Mouse (Mus musculus) liver, adult 2 months (tissue): ENCODE results near the gene Zeb2. TPM values are rescaled to one million over a fixed set of nuclear protein-coding genes. Genes with fewer than 3 reads are reported as not detected.

ENCODE experiments used
- DNase-seq: peaks from one replicate; pipeline ENCODE4 v3.0.0-alpha.2; 2011; ENCODE audit warnings: low read depth, low spot score; ENCODE audit errors: extremely low read depth
- H3K27ac ChIP-seq: fragments of 200-500 bp; replicated peaks from 2 replicates; pipeline ENCODE4 v1.5.1; 2012; ENCODE audit warnings: low read depth, mild to moderate bottlenecking, control low read depth, inconsistent platforms, low read length; ENCODE audit not compliant: insufficient read depth
- H3K27me3 ChIP-seq: fragments of 200-500 bp; 2 replicates; pipeline ENCODE4 v1.6.1; 2012; ENCODE audit warnings: mild to moderate bottlenecking, moderate library complexity, low read length, inconsistent platforms; ENCODE audit not compliant: control insufficient read depth, insufficient read depth
- H3K36me3 ChIP-seq: fragments of 200-500 bp; 2 replicates; pipeline ENCODE4 v1.6.1; 2012; ENCODE audit warnings: low read length, inconsistent platforms; ENCODE audit not compliant: control insufficient read depth, insufficient read depth
- H3K4me1 ChIP-seq: fragments of 200-500 bp; 2 replicates; pipeline ENCODE4 v1.6.1; 2011; ENCODE audit warnings: low read length; ENCODE audit not compliant: control insufficient read depth, insufficient read depth
- H3K4me3 ChIP-seq: fragments of 200-500 bp; 2 replicates; pipeline ENCODE4 v1.5.1; 2011; ENCODE audit warnings: low read depth, mild to moderate bottlenecking, control low read depth, low read length, moderate library complexity; ENCODE audit not compliant: insufficient read depth
- H3K79me2 ChIP-seq: fragments of 200-500 bp; 2 replicates; pipeline ENCODE4 v1.6.1; 2012; ENCODE audit warnings: inconsistent platforms, mild to moderate bottlenecking, low read length, moderate library complexity; ENCODE audit not compliant: control insufficient read depth, insufficient read depth
- H3K9ac ChIP-seq: fragments of 200-500 bp; 2 replicates; pipeline ENCODE4 v1.6.1; 2012; ENCODE audit warnings: low read depth, mild to moderate bottlenecking, control low read depth, inconsistent platforms, low read length
- CTCF ChIP-seq: fragments of 200-500 bp; IDR thresholded peaks from 2 replicates; pipeline ENCODE4 v1.5.1; 2011; ENCODE audit warnings: low read depth, low read length, control low read depth
- POLR2A ChIP-seq: fragments of 200-500 bp; IDR thresholded peaks from 2 replicates; pipeline ENCODE4 v1.6.1; 2011; ENCODE audit warnings: low read length, control low read depth; ENCODE audit not compliant: insufficient read depth; ENCODE audit errors: extremely low read depth
- WGBS: fragments of 180-500 bp; shearing (Covaris S2); methylation state at CpG from one replicate; pipeline ENCODE4 v1.1.7; 2018; 5-methylcytosine and 5-hydroxymethylcytosine counted together
- polyA plus RNA-seq: library from polyadenylated mRNA; depleted of rRNA; stranded (reverse); fragments of >200 nt; gene quantifications from 2 replicates; pipeline ENCODE4 v1.2.3, GENCODE M21; 2012
- total RNA-seq: library from RNA; depleted of rRNA; stranded (reverse); fragments of >200 nt; gene quantifications from 2 replicates; pipeline ENCODE4 v1.2.3, GENCODE M21; 2014

Zeb2 gene
- total and polyA plus RNA-seq, 2 experiments, result 4.9 to 15.5 TPM

DNA sequence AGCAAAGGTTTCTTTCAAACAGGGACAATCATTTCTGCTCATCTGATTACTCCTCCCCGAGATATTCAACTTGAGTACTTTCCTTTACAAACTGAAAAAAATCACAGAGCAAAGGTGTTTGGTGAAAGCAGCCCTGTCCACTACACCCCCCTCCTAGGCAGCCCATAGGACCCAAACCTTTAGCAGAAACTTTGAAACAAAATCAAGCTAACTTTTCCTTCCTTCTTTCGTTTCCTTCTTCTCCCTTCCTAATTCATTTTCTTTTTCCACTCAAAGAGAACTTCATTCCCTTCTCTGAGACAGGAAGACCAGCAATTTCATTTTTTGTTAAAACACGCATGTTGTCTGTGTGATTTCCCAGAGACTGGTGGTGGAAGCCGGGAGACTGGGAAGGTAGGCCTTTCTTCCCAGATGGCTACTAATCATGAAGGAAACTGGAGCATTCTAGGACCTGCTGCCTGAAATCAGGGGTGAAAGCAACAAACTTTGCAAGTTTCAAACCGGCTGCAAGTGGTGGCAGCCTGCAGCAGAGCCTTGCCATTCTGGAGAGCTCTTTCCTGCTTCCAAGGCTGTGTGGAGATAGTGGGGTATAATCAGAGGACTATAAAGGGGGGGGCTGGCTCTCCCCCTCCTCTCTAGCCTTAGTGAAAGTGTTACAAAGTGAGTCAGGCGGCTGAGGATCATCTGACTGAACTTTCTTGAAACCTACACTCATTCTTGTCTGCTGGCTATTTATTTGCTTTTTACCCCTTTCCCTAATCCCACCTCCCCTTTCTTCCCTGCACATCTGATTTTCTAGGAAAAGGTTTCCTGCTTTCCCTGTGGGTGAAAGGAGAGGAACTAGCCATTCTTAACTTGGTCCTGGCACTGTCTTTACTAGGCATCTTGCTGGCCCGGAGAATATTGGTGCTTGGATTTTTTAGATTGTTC, 11.0 kb downstream of the Zeb2 start:
- DNase-seq, result no peak
- Histone ChIP-seq H3K4me1 (no peaks in the 10 kb centered on the region; the same call in 1 of the 2 replicates), H3K4me3 (no peak overlapping the region)

GRCm38 (mm10) chr2:45105281-45105721, 11.9 kb downstream of the Zeb2 start:
- TF ChIP-seq POLR2A (no peak), CTCF (no peak)

More for the DNA sequence above, 11.0 kb downstream of the Zeb2 start:
- TF ChIP-seq POLR2A (no peak), CTCF (no peak)
- H3K27ac ChIP-seq, result peak overlapping the region; percentile 76
- peaks cover 2% of the 10 kb centered on the region; the same call in 1 of the 2 replicates for H3K36me3 ChIP-seq
- WGBS, result 43% methylated on average over 7 of the region's 7 CpGs
- no peaks in the 10 kb centered on the region; the same call in 1 of the 2 replicates for H3K79me2 ChIP-seq
- H3K27me3 ChIP-seq, result peaks cover 6% of the 10 kb centered on the region; the same call in 1 of the 2 replicates
- peak overlapping the region; percentile 56 for H3K9ac ChIP-seq

DNA sequence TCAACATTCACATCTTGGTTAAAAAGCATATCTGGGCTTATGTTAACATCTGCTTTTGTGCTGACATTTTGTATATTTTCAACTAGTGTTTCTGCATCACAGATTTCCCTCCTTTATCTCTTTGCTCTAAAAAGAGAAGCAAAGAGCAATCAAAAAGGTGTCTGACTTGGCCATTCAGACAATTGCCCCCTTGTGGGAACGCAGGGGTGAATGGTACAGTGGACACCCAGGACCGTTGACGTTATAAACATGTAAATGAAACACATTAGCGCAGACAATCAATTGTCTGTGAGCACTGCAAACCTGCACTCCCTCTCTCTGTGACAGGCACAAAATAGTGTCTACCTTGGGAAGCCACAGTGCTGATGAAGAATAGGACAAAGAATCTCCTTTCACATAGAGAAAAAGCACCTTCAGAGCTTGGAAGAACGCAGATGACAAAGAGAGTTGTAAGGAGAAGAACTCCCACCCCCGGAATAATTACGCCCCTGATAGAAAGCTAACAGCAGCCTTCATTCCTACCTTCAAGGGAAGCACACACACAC, 12.6 kb downstream of the Zeb2 start:
- no peak for DNase-seq
- peaks cover 2% of the 10 kb centered on the region; the same call in 1 of the 2 replicates for H3K36me3 ChIP-seq
- peaks cover 6% of the 10 kb centered on the region; the same call in 1 of the 2 replicates for H3K27me3 ChIP-seq
- no peaks in the 10 kb centered on the region; the same call in 1 of the 2 replicates for H3K4me1 ChIP-seq
- no peak for TF ChIP-seq CTCF
- TF ChIP-seq POLR2A, result no peak
- H3K79me2 ChIP-seq, result no peaks in the 10 kb centered on the region; the same call in 1 of the 2 replicates
- no peak overlapping the region for H3K4me3 ChIP-seq
- WGBS, result 44% methylated on average over 7 of the region's 7 CpGs
- H3K27ac ChIP-seq, result no peak overlapping the region
- no peak overlapping the region for H3K9ac ChIP-seq

More at GRCm38 (mm10) chr2:45105281-45105721, 11.9 kb downstream of the Zeb2 start:
- no peak for DNase-seq
- no peaks in the 10 kb centered on the region; the same call in 1 of the 2 replicates for H3K4me1 ChIP-seq
- H3K27me3 ChIP-seq, result peaks cover 6% of the 10 kb centered on the region; the same call in 1 of the 2 replicates
- H3K4me3 ChIP-seq, result no peak overlapping the region
- H3K36me3 ChIP-seq, result peaks cover 2% of the 10 kb centered on the region; the same call in 1 of the 2 replicates
- 43% methylated on average over 6 of the region's 6 CpGs for WGBS
- H3K9ac ChIP-seq, result peak overlapping the region; percentile 26
- peak overlapping the region; percentile 23 for H3K27ac ChIP-seq
- H3K79me2 ChIP-seq, result no peaks in the 10 kb centered on the region; the same call in 1 of the 2 replicates

- peaks cover 3% of the 10 kb centered on the region; the same call in 1 of the 2 replicates for H3K27me3 ChIP-seq
- no peak overlapping the region for H3K4me3 ChIP-seq
- H3K9ac ChIP-seq, result no peak overlapping the region
- no peaks in the 10 kb centered on the region; the same call in 1 of the 2 replicates for H3K79me2 ChIP-seq
- DNase-seq, result no peak
- no peaks in the 10 kb centered on the region; the same call in 1 of the 2 replicates for H3K4me1 ChIP-seq
- no peak overlapping the region for H3K27ac ChIP-seq
- TF ChIP-seq POLR2A, result no peak
- no peak for TF ChIP-seq CTCF
- peaks cover 2% of the 10 kb centered on the region; the same call in 1 of the 2 replicates for H3K36me3 ChIP-seq
- WGBS, result 45% methylated on average over 4 of the region's 4 CpGs
These were observed 13.1 kb downstream of the Zeb2 start for GRCm38 (mm10) chr2:45104066-45104465.

DNA sequence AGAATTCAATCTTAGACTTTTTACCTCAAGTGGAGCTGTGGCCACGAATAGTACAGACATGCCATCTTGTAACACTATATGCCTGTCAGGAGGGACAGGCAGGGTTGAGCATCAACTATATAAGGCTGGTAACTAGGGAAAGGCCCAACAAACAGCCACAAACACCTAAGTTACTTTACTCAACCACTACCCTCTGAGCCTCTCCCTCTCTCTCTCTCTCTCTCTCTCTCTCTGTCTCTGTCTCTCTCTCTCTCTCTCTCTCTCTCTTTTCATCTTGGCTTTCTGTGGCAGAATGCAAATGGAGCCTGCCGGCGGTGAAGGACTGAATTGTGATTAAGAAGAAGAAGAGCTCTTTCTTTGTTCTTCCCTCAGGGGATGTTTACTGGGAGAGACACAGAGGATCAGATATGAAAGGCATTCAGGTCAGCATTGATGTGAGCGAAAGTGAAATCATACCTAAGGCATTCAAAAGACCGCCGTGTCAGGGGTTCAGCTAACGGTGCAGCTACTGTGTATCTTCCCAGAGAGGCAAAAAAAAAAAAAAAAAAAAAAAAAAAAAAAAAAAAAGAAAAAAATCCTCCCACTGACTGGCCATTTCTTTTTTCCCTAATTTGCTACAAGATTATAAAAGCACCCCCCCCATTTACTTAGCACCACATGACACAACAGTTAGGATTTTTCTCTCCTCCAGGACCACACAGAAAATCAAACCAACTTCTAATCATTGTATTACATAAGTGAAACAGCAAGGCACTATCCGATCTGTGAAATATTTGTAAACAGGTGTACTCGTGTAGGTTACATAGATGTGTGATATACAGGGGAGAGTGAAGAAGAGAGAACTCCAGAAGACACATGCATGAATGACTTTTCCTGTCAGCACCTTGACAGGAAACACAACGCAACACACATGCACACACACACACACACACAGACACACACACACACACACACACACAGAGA, 13.9 kb downstream of the Zeb2 start:
- TF ChIP-seq CTCF (no peak), POLR2A (no peak)
- 0 out of 2 replicates have a peak overlapping the region, but pooled peaks have one; percentile 23 for H3K9ac ChIP-seq
- peak overlapping the region; percentile 24; the same call in 1 of the 2 replicates for H3K27ac ChIP-seq
- H3K4me1 ChIP-seq, result no peaks in the 10 kb centered on the region; the same call in 1 of the 2 replicates
- 25% methylated on average over 10 of the region's 10 CpGs for WGBS
- peaks cover 2% of the 10 kb centered on the region; the same call in 1 of the 2 replicates for H3K36me3 ChIP-seq
- no peak overlapping the region for H3K4me3 ChIP-seq
- H3K27me3 ChIP-seq, result peaks cover 1% of the 10 kb centered on the region; the same call in 1 of the 2 replicates
- H3K79me2 ChIP-seq, result no peaks in the 10 kb centered on the region; the same call in 1 of the 2 replicates
- DNase-seq, result no peak
